Mouse (Mus musculus) hindbrain, postnatal 0 days (tissue): Measurements from ENCODE around the gene Thoc3. TPM values are rescaled to one million over a fixed set of nuclear protein-coding genes. Genes with fewer than 3 reads are reported as not detected.

Experiments used
- ATAC-seq: fragments of 200-750 bp; cut with Nextera tagmentation; 2 replicates; pipeline ENCODE4 v1.8.0; 2017; ENCODE audit warnings: mild to moderate bottlenecking, moderate TSS enrichment, moderate library complexity
- DNase-seq: peaks from one replicate; pipeline ENCODE4 v3.0.0-alpha.2; 2015; ENCODE audit warnings: low spot score
- H3K27ac ChIP-seq: fragments of 300-500 bp; sonication (generic); 2 replicates; pipeline ENCODE4 v1.5.1; 2014; ENCODE audit warnings: mild to moderate bottlenecking
- H3K27me3 ChIP-seq: fragments of 300-500 bp; sonication (generic); 2 replicates; pipeline ENCODE4 v1.6.1; 2014; ENCODE audit warnings: low read length, mixed read lengths; ENCODE audit not compliant: insufficient read depth
- H3K36me3 ChIP-seq: fragments of 300-500 bp; sonication (generic); 2 replicates; pipeline ENCODE4 v1.6.1; 2014; ENCODE audit warnings: low read length, mixed read lengths; ENCODE audit not compliant: insufficient read depth
- H3K4me1 ChIP-seq: fragments of 300-500 bp; sonication (generic); 2 replicates; pipeline ENCODE4 v1.6.1; 2014; ENCODE audit warnings: antibody characterized with exemption, low read length, mixed read lengths; ENCODE audit not compliant: insufficient read depth
- H3K4me2 ChIP-seq: fragments of 300-500 bp; sonication (generic); 2 replicates; pipeline ENCODE4 v1.6.1; 2014; ENCODE audit warnings: low read depth, mild to moderate bottlenecking, low read length, moderate library complexity, mixed read lengths
- H3K4me3 ChIP-seq: fragments of 300-500 bp; sonication (generic); 2 replicates; pipeline ENCODE4 v1.5.1; 2014; ENCODE audit warnings: low read length
- H3K9ac ChIP-seq: fragments of 300-500 bp; sonication (generic); replicated peaks from 2 replicates; pipeline ENCODE4 v1.6.1; 2014; ENCODE audit warnings: mild to moderate bottlenecking, low read length, moderate library complexity, mixed read lengths
- H3K9me3 ChIP-seq: fragments of 300-500 bp; sonication (generic); 2 replicates; pipeline ENCODE4 v1.6.1; 2016; ENCODE audit warnings: low read length, mixed read lengths
- CTCF ChIP-seq: IDR thresholded peaks from 2 replicates; pipeline ENCODE4 v1.5.1; 2016; ENCODE audit warnings: antibody characterized with exemption, control low read depth, low read depth
- WGBS: fragments of 180-500 bp; shearing (Covaris S2); extraction: QIAGEN DNeasy Blood & Tissue Kit; methylation state at CpG from one replicate; pipeline ENCODE4 v1.1.7; 2014; 5-methylcytosine and 5-hydroxymethylcytosine counted together
- polyA plus RNA-seq: library from polyadenylated mRNA; unstranded; fragments of >200 nt; fragmentation: Nextera tagmentation; extraction: Ambion mirVana; gene quantifications from 2 replicates; pipeline ENCODE4 v1.2.1, GENCODE M21; 2015
- total RNA-seq: library from RNA; depleted of rRNA; stranded (reverse); fragments of >200 nt; gene quantifications from 2 replicates; pipeline ENCODE4 v1.2.3, GENCODE M21; 2014

Gene Thoc3
- total and polyA plus RNA-seq, 2 experiments from 2014 or later, result 67.2 to 108 TPM

DNA sequence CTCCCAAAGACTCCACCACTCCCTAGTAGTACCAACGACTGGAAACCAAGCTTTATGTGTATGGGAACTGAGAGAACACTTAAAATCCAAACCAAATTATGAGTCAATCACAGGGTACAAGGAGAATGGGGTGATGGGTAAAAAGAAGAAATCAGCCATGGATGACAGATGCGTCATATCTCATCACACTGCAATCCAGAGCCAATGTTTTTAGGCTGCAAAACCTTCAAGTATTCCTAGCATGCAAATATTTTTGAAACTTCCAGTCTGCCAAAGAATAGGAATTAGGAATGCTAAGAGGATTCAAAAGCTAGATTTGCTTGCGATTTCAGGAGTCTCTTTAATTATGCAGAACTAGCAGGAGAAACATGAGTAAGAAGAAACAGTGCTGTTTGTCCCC lies 39.9 kb downstream of the Thoc3 start:
- no peak overlapping the region for H3K9ac ChIP-seq
- H3K4me3 ChIP-seq, result no peak overlapping the region
- H3K4me2 ChIP-seq, result no peak overlapping the region
- no peaks in the 10 kb centered on the region for H3K27me3 ChIP-seq
- H3K36me3 ChIP-seq, result no peaks in the 10 kb centered on the region
- WGBS, result 73% methylated on average over 3 of the region's 3 CpGs
- no peaks in the 10 kb centered on the region for H3K9me3 ChIP-seq
- no peak for TF ChIP-seq CTCF
- no peaks in the 10 kb centered on the region for H3K4me1 ChIP-seq
- ATAC-seq, result no peak
- DNase-seq, result no peak
- H3K27ac ChIP-seq, result no peak overlapping the region

- Histone ChIP-seq H3K27me3 (no peaks in the 10 kb centered on the region), H3K36me3 (no peaks in the 10 kb centered on the region), H3K4me1 (no peaks in the 10 kb centered on the region), H3K4me3 (no peak overlapping the region), H3K9ac (no peak overlapping the region), H3K9me3 (no peaks in the 10 kb centered on the region), H3K4me2 (no peak overlapping the region), H3K27ac (no peak overlapping the region)
- no peak for TF ChIP-seq CTCF
- DNase-seq, result no peak
- no peak for ATAC-seq
- WGBS, result 69% methylated on average over 10 of the region's 10 CpGs
Measured at GRCm38 (mm10) chr13:54426781-54427655, 41.6 kb downstream of the Thoc3 start.

GRCm38 (mm10) chr13:54425269-54425668 lies 43.4 kb downstream of the Thoc3 start:
- WGBS, result 45% methylated on average over 2 of the region's 2 CpGs
- Histone ChIP-seq H3K36me3 (no peaks in the 10 kb centered on the region), H3K4me2 (no peak overlapping the region), H3K27ac (no peak overlapping the region; the same call in 1 of the 2 replicates), H3K4me1 (no peaks in the 10 kb centered on the region), H3K27me3 (no peaks in the 10 kb centered on the region), H3K9ac (no peak overlapping the region), H3K4me3 (no peak overlapping the region), H3K9me3 (no peaks in the 10 kb centered on the region)
- DNase-seq (peak; percentile 46), ATAC-seq (0 out of 2 replicates have a peak, but pooled peaks have one; percentile 56)
- no peak for TF ChIP-seq CTCF

DNA sequence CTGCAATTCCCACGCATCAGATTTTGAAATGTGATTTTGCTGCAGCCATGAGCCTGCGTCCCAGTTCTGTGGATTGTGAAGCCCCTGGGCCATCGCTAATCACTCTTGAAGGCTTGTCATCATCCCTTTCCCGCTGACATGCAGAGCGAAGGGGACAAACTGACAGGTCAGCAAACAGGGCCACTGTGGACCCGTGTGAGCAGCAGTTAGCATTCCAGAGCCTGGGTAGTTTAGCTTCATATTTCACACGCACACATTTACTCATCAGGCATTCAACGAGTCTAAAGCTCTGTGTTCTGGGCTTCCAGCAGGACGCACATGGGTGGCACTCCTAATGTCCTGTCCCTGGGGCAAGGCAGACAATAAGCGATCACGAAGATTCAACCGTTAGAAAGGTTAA lies 48.4 kb downstream of the Thoc3 start:
- H3K9ac ChIP-seq, result no peak overlapping the region

DNA sequence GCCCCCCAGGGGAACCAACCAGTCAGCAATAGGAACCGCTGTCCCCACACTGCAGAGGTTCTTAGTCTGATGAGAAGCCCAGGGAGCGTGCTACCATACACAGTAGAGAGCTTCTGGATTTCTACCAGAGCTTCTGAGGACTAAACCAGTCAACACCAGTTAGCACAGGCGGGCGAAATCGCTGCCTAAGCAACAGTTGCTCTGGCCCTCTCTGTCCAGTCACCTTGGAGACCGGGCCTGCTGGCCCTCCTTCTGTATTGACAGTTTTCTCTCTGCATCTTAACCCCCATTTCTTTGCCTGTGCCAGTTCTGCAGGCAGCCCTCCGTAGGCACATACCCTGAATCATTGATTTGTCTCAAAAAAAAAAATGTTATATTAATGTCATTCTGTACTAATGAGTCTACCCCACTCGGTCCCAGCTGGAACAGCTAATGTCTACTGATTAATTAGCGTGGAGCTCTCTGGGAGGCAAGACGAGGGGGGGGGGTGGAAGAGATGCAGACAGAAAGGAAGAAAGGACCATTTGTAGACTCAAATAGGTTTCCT lies 49.8 kb downstream of the Thoc3 start:
- DNase-seq (peak; percentile 73), ATAC-seq (peak; percentile 94)
- no peak for TF ChIP-seq CTCF
- H3K27ac ChIP-seq, result peak overlapping the region; percentile 78; the same call in 1 of the 2 replicates
- no peaks in the 10 kb centered on the region for H3K27me3 ChIP-seq
- H3K4me1 ChIP-seq, result 0 out of 2 replicates have a peak, but pooled peaks cover 3% of the 10 kb centered on the region
- WGBS, result 24% methylated on average over 10 of the region's 10 CpGs
- H3K36me3 ChIP-seq, result no peaks in the 10 kb centered on the region
- H3K4me2 ChIP-seq, result no peak overlapping the region
- H3K4me3 ChIP-seq, result no peak overlapping the region
- no peak overlapping the region for H3K9ac ChIP-seq
- H3K9me3 ChIP-seq, result no peaks in the 10 kb centered on the region

More for the DNA sequence above, 48.4 kb downstream of the Thoc3 start:
- WGBS, result 63% methylated on average over 12 of the region's 12 CpGs
- Histone ChIP-seq H3K4me1 (0 out of 2 replicates have a peak, but pooled peaks cover 3% of the 10 kb centered on the region), H3K27me3 (no peaks in the 10 kb centered on the region), H3K27ac (no peak overlapping the region), H3K36me3 (no peaks in the 10 kb centered on the region), H3K9me3 (no peaks in the 10 kb centered on the region), H3K4me2 (no peak overlapping the region), H3K4me3 (no peak overlapping the region)
- ATAC-seq (no peak), DNase-seq (no peak)
- TF ChIP-seq CTCF, result no peak

GRCm38 (mm10) chr13:54415059-54415458 lies 53.6 kb downstream of the Thoc3 start:
- ATAC-seq, result no peak
- Histone ChIP-seq H3K4me2 (no peak overlapping the region), H3K4me3 (no peak overlapping the region), H3K9ac (no peak overlapping the region), H3K9me3 (no peaks in the 10 kb centered on the region), H3K36me3 (no peaks in the 10 kb centered on the region), H3K4me1 (0 out of 2 replicates have a peak, but pooled peaks cover 11% of the 10 kb centered on the region), H3K27ac (no peak overlapping the region), H3K27me3 (no peaks in the 10 kb centered on the region)
- no peak for DNase-seq
- WGBS, result 92% methylated on average over 4 of the region's 4 CpGs
- no peak for TF ChIP-seq CTCF
